Mouse (Mus musculus) heart, postnatal 0 days (tissue): ENCODE measurements around the gene Tnk2.

Experiments used
- CTCF ChIP-seq: IDR thresholded peaks from 2 replicates; pipeline ENCODE4 v1.5.1; 2016; ENCODE audit warnings: antibody characterized with exemption, control low read depth, low read depth
- EP300 ChIP-seq: IDR thresholded peaks from 2 replicates; pipeline ENCODE4 v1.6.1; 2016; ENCODE audit warnings: antibody characterized with exemption, low read depth

DNA sequence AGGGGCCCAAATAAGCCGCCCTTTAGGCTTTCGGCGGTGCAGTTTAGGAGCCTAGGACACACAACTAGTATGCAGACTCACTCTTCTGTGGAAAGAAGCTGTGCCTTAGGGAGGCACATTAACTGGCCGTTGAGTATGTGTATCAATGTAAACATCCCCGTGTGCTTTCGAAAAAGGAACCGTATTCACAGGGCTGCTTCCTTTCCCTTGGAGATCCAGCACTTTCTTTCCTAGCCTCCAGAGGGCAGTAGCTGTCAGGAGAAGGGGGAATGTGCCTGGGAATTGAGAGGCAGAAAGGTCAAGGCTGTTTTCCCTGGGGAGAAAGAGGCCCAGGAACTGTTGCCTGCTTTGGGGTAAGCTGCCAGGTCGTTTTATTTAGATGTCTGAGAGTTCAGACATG, 15.7 kb downstream of the Tnk2 start:
- peak; percentile 96 for TF ChIP-seq CTCF
- TF ChIP-seq EP300: no peak
